Mouse (Mus musculus) embryonic facial prominence, embryonic 13.5 days (tissue): Measurements from ENCODE around the gene Slc25a33. TPM values are rescaled to one million over a fixed set of nuclear protein-coding genes. Genes with fewer than 3 reads are reported as not detected.

Experiments used
- ATAC-seq: fragments of 200-750 bp; cut with Nextera tagmentation; 2 replicates; pipeline ENCODE4 v1.8.0; 2017; ENCODE audit warnings: low read depth; ENCODE audit not compliant: insufficient number of reproducible peaks, insufficient read depth, low FRiP score, low TSS enrichment
- H3K27ac ChIP-seq: fragments of 300-500 bp; sonication (generic); 2 replicates; pipeline ENCODE4 v1.5.1; 2015; ENCODE audit warnings: moderate library complexity, mild to moderate bottlenecking, inconsistent platforms
- H3K27me3 ChIP-seq: fragments of 300-500 bp; sonication (generic); 2 replicates; pipeline ENCODE4 v1.6.1; 2015; ENCODE audit warnings: mild to moderate bottlenecking, inconsistent platforms
- H3K36me3 ChIP-seq: fragments of 300-500 bp; sonication (generic); 2 replicates; pipeline ENCODE4 v1.6.1; 2015; ENCODE audit warnings: mild to moderate bottlenecking, inconsistent platforms
- H3K4me1 ChIP-seq: fragments of 300-500 bp; sonication (generic); 2 replicates; pipeline ENCODE4 v1.6.1; 2015; ENCODE audit warnings: inconsistent platforms
- H3K4me2 ChIP-seq: fragments of 300-500 bp; sonication (generic); 2 replicates; pipeline ENCODE4 v1.6.1; 2015; ENCODE audit warnings: moderate library complexity, mild to moderate bottlenecking, inconsistent platforms
- H3K4me3 ChIP-seq: fragments of 300-500 bp; sonication (generic); 2 replicates; pipeline ENCODE4 v1.5.1; 2015; ENCODE audit warnings: mild to moderate bottlenecking, inconsistent platforms
- H3K9ac ChIP-seq: fragments of 300-500 bp; sonication (generic); 2 replicates; pipeline ENCODE4 v1.6.1; 2015; ENCODE audit warnings: mild to moderate bottlenecking, inconsistent platforms
- H3K9me3 ChIP-seq: fragments of 300-500 bp; sonication (generic); 2 replicates; pipeline ENCODE4 v1.6.1; 2016; ENCODE audit warnings: inconsistent platforms
- WGBS: fragments of 180-500 bp; shearing (Covaris S2); methylation state at CpG from one replicate; pipeline ENCODE4 v1.1.7; 2015; ENCODE audit warnings: mixed read lengths; 5-methylcytosine and 5-hydroxymethylcytosine counted together
- polyA plus RNA-seq: library from polyadenylated mRNA; unstranded; fragments of >200 nt; fragmentation: Nextera tagmentation; extraction: Ambion mirVana; gene quantifications from 2 replicates; pipeline ENCODE4 v1.2.1, GENCODE M21; 2015

The Slc25a33 gene
- polyA plus RNA-seq, 1 experiment from 2014 or later = 12.3 TPM

DNA sequence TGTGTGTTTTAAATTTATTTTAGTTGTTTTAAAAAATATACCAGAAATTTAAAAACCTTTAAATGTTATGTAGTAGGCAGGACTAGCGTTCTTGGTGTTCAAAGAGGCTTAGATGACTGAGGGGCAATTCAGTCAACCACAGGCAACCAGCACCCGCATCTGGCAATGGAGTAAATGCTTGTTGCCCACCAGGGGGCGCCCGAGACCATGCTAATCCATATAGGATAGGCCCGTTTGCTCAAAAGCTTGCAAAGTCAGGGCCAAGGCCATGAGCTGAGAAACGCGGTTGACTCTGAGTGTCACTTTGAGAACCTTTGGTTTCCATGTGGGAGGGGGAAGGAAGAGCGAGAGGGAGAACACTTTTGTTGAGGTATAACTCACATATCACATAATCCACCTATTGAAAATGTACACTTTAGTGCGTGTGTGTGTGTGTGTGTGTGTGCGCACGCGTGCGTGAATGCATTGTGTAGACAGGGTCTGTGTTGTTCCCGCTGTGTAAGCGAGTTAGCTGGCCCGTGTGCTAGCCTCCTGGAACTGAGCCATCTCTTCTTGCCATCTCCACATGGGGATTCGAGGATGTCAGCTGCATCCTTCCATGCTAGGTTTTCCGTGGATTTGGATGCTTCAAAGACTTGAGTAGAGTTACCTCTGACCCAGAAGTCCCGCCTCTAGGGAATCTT is 32.8 kb upstream of the Slc25a33 start:
- Histone ChIP-seq H3K9me3 (no peaks in the 10 kb centered on the region), H3K4me3 (no peak overlapping the region), H3K9ac (no peak overlapping the region), H3K36me3 (no peaks in the 10 kb centered on the region), H3K27ac (no peak overlapping the region), H3K4me1 (peaks cover 18% of the 10 kb centered on the region), H3K4me2 (no peak overlapping the region), H3K27me3 (peaks cover 14% of the 10 kb centered on the region)
- 46% methylated on average over 19 of the region's 19 CpGs for WGBS
- ATAC-seq = peak; percentile 65; the same call in 1 of the 2 replicates

DNA sequence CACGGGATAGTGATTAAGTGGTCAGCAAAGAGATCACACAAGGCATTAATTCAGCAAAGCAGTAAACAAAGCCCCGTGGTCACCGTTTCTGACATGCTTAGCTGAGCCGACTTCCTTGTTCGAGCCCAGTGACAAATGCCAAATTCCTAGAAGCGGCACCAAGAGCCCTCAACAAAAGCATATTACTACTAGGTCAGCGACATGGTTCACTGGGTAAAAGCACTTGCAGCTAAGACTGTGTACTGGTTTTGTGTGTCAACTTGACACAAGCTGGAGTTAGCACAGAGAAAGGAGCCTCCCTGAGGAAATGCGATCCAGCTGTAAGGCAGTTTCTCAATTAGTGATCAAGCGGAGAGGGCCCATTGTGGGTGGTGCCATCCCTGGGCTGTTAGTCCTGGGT is 28.2 kb upstream of the Slc25a33 start:
- Histone ChIP-seq H3K4me3 (no peak overlapping the region), H3K27ac (no peak overlapping the region), H3K4me2 (no peak overlapping the region), H3K36me3 (no peaks in the 10 kb centered on the region), H3K9ac (no peak overlapping the region), H3K9me3 (no peaks in the 10 kb centered on the region), H3K4me1 (peaks cover 12% of the 10 kb centered on the region), H3K27me3 (no peaks in the 10 kb centered on the region)
- ATAC-seq = no peak
- WGBS = 26% methylated on average over 9 of the region's 9 CpGs

GRCm38 (mm10) chr4:149800576-149800975 is 26.5 kb upstream of the Slc25a33 start:
- no peaks in the 10 kb centered on the region for H3K27me3 ChIP-seq
- no peak for ATAC-seq
- no peaks in the 10 kb centered on the region for H3K36me3 ChIP-seq
- H3K4me2 ChIP-seq = no peak overlapping the region
- no peak overlapping the region for H3K27ac ChIP-seq
- H3K9ac ChIP-seq = no peak overlapping the region
- no peaks in the 10 kb centered on the region for H3K9me3 ChIP-seq
- peaks cover 14% of the 10 kb centered on the region for H3K4me1 ChIP-seq
- no peak overlapping the region for H3K4me3 ChIP-seq
- 55% methylated on average over 2 of the region's 2 CpGs for WGBS

DNA sequence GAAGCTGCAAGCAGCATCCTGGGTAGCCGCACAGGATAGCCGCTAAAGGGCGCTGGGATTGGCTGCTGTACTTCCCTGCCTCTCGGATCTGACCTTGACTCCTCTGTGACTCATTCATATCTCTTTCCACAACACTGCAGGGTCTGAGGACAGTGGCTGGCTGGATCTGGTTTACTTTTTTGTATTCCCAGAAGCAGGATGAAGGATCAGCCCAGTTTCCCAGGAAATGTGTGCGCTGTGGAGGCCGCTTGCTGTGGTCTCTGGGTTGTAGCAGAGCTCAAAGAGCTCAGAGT is 26.0 kb upstream of the Slc25a33 start:
- WGBS = 87% methylated on average over 6 of the region's 6 CpGs
- Histone ChIP-seq H3K4me2 (no peak overlapping the region), H3K9me3 (no peaks in the 10 kb centered on the region), H3K9ac (no peak overlapping the region), H3K27ac (no peak overlapping the region), H3K27me3 (no peaks in the 10 kb centered on the region), H3K4me3 (no peak overlapping the region), H3K36me3 (no peaks in the 10 kb centered on the region), H3K4me1 (peaks cover 14% of the 10 kb centered on the region)
- ATAC-seq = no peak

GRCm38 (mm10) chr4:149799346-149800171 is 25.5 kb upstream of the Slc25a33 start:
- WGBS = 88% methylated on average over 16 of the region's 16 CpGs
- Histone ChIP-seq H3K9me3 (no peaks in the 10 kb centered on the region), H3K4me2 (no peak overlapping the region), H3K9ac (no peak overlapping the region), H3K4me3 (no peak overlapping the region), H3K4me1 (peaks cover 14% of the 10 kb centered on the region), H3K27ac (no peak overlapping the region), H3K36me3 (no peaks in the 10 kb centered on the region), H3K27me3 (no peaks in the 10 kb centered on the region)
- no peak for ATAC-seq

DNA sequence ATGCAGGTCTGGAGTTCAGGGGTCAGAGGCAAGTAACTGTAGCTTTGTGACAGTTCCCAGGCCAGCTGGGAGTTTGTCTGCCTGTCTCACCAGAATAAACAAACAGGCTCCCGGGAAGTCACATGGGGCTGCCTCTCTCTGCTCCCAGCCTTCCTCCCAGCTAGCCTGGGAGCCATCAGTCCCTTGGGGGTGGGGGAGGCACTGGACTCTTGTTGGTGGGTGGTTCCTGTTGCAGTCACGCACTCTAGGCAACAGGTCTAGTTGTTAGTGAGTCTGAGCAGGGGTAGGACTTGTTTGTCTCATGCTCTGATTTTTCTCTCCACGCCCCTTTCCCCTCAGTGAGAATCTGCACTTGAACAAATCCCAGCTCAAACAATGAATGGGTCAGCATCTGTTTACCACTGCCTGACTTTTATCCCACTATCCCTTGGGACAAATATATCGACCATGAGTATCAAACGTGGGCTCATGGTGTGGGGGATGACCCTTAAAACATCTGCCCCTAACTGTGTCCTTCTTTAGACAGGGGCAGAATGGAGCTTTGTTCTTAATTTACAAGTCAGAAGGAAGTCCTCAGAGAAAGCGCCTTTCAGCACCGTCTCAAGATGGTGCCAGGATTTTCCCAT is 24.7 kb upstream of the Slc25a33 start:
- no peak for ATAC-seq
- Histone ChIP-seq H3K9me3 (no peaks in the 10 kb centered on the region), H3K9ac (0 out of 2 replicates have a peak overlapping the region, but pooled peaks have one; percentile 3), H3K4me1 (peaks cover 14% of the 10 kb centered on the region), H3K27ac (no peak overlapping the region), H3K36me3 (no peaks in the 10 kb centered on the region), H3K4me3 (no peak overlapping the region), H3K27me3 (no peaks in the 10 kb centered on the region), H3K4me2 (no peak overlapping the region)
- 30% methylated on average over 7 of the region's 7 CpGs for WGBS

DNA sequence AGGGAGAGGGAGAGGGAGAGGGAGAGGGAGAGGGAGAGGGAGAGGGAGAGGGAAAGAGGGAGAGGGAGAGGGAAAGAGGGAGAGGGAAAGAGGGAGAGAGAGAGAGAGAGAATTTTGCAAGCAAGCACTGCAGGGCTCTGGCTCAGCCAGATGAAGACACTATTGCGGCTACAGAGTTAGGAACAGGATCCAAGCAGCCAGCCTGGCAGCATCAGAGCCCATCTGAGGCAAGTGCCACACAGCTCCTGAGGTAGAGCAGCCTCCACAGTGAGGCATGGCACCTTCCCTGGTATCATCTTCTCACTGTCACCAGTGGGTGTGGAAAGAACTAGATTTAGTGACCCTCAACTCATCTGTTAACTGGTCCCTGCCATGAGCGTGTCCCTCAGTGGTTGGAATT is 24.0 kb upstream of the Slc25a33 start:
- H3K9me3 ChIP-seq = no peaks in the 10 kb centered on the region
- H3K27ac ChIP-seq = no peak overlapping the region
- peaks cover 14% of the 10 kb centered on the region for H3K4me1 ChIP-seq
- ATAC-seq = no peak
- 69% methylated on average over 2 of the region's 2 CpGs for WGBS
- H3K4me3 ChIP-seq = no peak overlapping the region
- H3K36me3 ChIP-seq = no peaks in the 10 kb centered on the region
- H3K9ac ChIP-seq = no peak overlapping the region
- H3K4me2 ChIP-seq = no peak overlapping the region
- H3K27me3 ChIP-seq = no peaks in the 10 kb centered on the region

DNA sequence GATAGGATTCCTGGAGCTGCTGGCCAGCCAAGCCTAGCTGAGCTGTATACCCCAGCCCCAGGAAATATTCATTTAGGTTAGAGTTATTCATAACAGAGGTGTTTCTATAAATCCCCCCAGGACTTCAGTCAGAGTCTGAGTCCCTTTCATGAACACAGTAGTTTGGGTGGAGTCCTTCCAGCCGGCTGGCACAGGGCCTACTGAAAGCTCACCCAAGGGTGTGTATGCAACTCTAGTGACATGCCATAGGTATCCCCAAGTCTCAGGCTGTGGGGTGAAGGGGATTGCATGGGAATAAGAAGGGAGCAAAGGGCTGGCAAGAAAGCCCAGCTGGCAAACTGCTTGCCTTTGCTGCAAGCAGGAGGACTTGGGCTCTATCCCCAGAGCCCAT is 23.1 kb upstream of the Slc25a33 start:
- Histone ChIP-seq H3K4me1 (peaks cover 11% of the 10 kb centered on the region), H3K9ac (no peak overlapping the region), H3K27me3 (no peaks in the 10 kb centered on the region), H3K9me3 (no peaks in the 10 kb centered on the region), H3K36me3 (no peaks in the 10 kb centered on the region), H3K4me3 (no peak overlapping the region), H3K27ac (no peak overlapping the region), H3K4me2 (no peak overlapping the region)
- WGBS = 60% methylated on average over 1 of the region's 1 CpGs
- ATAC-seq = no peak

DNA sequence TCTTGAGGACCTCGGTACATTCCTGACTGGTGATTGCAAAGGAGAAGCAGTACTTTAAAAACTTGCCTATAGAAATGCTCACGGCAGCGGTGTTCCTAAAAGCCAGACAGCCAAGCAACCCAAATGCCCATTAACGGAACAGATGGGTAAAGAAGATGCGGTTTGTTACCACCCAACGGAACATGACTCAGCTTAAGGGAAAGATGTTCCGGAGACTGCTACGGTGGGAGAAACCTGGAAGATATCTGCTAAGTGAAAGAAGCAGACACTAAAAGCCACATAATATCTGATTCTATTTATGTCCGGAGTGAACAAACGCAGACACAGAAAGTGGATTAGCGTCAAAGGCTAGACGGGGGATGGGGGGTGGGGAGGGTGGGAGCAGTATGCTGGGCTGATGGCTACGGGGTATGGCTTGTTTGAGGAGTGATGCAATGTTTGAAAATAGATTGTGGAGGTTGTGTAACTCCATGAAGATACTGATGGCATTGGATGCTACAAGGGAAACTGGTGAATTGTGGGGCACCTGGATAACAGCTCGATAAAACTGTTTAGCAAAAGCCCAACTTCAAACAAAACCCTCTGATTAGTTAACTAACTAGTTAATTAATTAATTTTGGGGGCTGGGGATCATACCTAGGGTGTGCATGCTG is 22.6 kb upstream of the Slc25a33 start:
- 63% methylated on average over 14 of the region's 14 CpGs for WGBS
- H3K9me3 ChIP-seq = no peaks in the 10 kb centered on the region
- no peak overlapping the region for H3K4me2 ChIP-seq
- H3K27me3 ChIP-seq = no peaks in the 10 kb centered on the region
- H3K4me3 ChIP-seq = no peak overlapping the region
- no peak overlapping the region for H3K27ac ChIP-seq
- no peaks in the 10 kb centered on the region for H3K36me3 ChIP-seq
- H3K9ac ChIP-seq = no peak overlapping the region
- peaks cover 8% of the 10 kb centered on the region for H3K4me1 ChIP-seq
- no peak for ATAC-seq

DNA sequence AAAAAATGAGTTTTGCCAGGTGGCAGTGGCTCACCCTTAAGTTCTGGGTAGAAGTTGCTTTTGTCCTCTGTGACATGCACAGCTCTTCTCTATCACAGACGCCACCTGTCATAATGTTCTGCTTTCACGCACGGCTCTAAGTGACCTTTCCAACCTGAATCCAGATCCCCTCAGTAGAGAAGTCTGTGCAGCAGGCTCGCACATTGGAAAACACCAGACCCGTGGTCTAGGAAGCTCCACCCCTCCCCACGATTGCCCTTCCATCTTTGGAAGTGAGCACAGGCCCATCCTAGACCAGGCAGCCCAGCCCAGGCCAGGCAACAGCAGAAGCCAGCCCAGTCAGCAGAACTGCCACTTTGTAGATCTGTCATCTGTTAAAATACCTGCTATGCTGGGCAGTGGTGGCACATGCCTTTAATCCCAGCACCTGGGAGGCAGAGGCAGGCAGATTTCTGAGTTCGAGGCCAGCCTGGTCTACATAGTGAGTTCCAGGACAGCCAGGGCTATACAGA is 20.9 kb upstream of the Slc25a33 start:
- H3K9me3 ChIP-seq = no peaks in the 10 kb centered on the region
- H3K9ac ChIP-seq = no peak overlapping the region
- no peaks in the 10 kb centered on the region for H3K36me3 ChIP-seq
- H3K4me2 ChIP-seq = no peak overlapping the region
- no peak overlapping the region for H3K27ac ChIP-seq
- WGBS = 82% methylated on average over 7 of the region's 7 CpGs
- H3K4me3 ChIP-seq = no peak overlapping the region
- H3K27me3 ChIP-seq = no peaks in the 10 kb centered on the region
- no peak for ATAC-seq
- H3K4me1 ChIP-seq = peaks cover 8% of the 10 kb centered on the region

DNA sequence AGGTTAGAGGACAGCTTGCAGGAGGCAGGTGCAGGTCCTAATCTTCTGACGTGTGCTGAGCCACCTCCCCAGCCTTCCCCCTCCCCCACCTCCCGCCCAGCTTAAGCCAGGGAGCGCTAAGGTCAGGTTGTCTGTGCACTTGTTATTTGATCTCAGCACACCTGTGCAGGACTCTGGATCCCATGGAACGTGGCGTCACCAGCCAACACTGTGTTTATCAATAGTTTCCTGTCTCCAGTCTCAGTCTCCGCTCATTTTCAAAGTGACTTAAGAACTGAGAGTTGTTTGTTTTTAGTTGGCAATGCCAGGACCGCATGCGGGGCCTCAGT is 19.9 kb upstream of the Slc25a33 start:
- H3K4me1 ChIP-seq = peaks cover 8% of the 10 kb centered on the region
- WGBS = 33% methylated on average over 8 of the region's 8 CpGs
- no peak overlapping the region for H3K4me3 ChIP-seq
- no peaks in the 10 kb centered on the region for H3K36me3 ChIP-seq
- H3K4me2 ChIP-seq = no peak overlapping the region
- no peaks in the 10 kb centered on the region for H3K9me3 ChIP-seq
- ATAC-seq = no peak
- no peak overlapping the region for H3K27ac ChIP-seq
- no peaks in the 10 kb centered on the region for H3K27me3 ChIP-seq
- H3K9ac ChIP-seq = no peak overlapping the region
